Mouse (Mus musculus) C2C12 (cell line): Measurements from ENCODE around the gene Adora2b.

Experiments
- CEBPB ChIP-seq: IDR thresholded peaks from one replicate; pipeline ENCODE4 v1.6.1; 2011; ENCODE audit warnings: low read depth, mild to moderate bottlenecking, control low read depth, moderate library complexity
- CTCF ChIP-seq: IDR thresholded peaks from one replicate; pipeline ENCODE4 v1.5.1; 2011; ENCODE audit not compliant: control insufficient read depth, insufficient read depth, insufficient read length
- FOSL1 ChIP-seq: IDR thresholded peaks from one replicate; pipeline ENCODE4 v1.8.0; 2011; ENCODE audit warnings: mild to moderate bottlenecking, low read length; ENCODE audit not compliant: poor library complexity, insufficient read depth, severe bottlenecking
- MAX ChIP-seq: IDR thresholded peaks from one replicate; pipeline ENCODE4 v1.6.1; 2011; ENCODE audit warnings: mild to moderate bottlenecking, control low read depth
- MYOD1 ChIP-seq: IDR thresholded peaks from one replicate; pipeline ENCODE4 v1.6.1; 2011; ENCODE audit warnings: low read depth; ENCODE audit not compliant: control insufficient read depth, insufficient read length
- MYOG ChIP-seq: IDR thresholded peaks from one replicate; pipeline ENCODE4 v1.6.1; 2011; ENCODE audit not compliant: control insufficient read depth, insufficient read length; ENCODE audit errors: extremely low read depth
- USF1 ChIP-seq: IDR thresholded peaks from one replicate; pipeline ENCODE4 v1.6.1; 2011; ENCODE audit warnings: low read depth, mild to moderate bottlenecking, control low read depth, moderate library complexity

GRCm38 (mm10) chr11:62280675-62281600, 32.2 kb downstream of the Adora2b start, which contains the start of the genes Zswim7 and Ttc19:
- TF ChIP-seq MYOD1 (no peak), CTCF (no peak), USF1 (no peak), MAX (no peak), MYOG (no peak), CEBPB (no peak), FOSL1 (no peak)
